Mouse (Mus musculus) heart, postnatal 0 days (tissue): Measurements from ENCODE around the gene Efr3b.

Experiments used
- CTCF ChIP-seq: IDR thresholded peaks from 2 replicates; pipeline ENCODE4 v1.5.1; 2016; ENCODE audit warnings: antibody characterized with exemption, control low read depth, low read depth
- EP300 ChIP-seq: IDR thresholded peaks from 2 replicates; pipeline ENCODE4 v1.6.1; 2016; ENCODE audit warnings: antibody characterized with exemption, low read depth

DNA sequence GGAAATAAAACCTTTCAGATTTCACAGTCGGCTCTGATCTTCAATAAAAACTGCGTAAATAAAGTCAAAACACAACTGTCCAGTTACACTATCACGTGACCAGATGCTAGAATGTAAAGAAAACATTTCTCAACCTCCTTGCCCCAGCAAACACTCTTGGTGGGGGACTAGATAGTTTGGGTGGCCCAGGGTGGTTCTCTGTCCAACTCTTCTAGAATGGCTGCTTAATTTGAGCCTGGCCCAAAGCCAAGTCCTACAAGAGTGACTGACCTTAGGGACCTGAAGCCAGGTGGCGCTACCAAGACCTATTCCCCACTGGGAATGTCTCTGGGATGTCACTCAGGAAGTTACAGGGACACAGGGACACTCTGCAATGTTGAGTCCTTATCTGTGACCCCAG, 78.2 kb downstream of the Efr3b start:
- TF ChIP-seq CTCF, result peak; percentile 28; the same call in 1 of the 2 replicates
- no peak for TF ChIP-seq EP300
